Mouse (Mus musculus): Measurements from ENCODE around the gene Trank1.

DNA sequence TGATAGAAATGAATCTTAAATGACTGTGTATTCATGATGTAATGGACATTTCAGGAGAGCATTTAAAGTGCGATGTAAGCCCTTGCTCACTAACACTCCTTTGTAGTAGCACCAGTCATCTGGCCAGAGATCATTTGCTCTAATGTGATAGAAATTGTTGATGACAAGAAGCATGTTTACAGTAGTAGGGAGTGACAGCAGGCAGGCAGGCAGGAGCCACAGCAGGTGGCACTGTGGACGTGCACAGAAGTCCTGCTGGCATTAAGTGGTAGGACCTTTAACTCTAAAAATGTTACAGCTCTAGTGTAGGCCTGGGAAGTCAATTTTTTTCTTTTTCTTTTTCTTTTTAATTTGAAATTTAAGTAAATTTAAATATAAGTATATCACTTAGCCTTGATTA is 56.2 kb downstream of the Trank1 start:
- TF ChIP-seq POLR2A (IDR thresholded peaks at IDR 0.05; ENCODE audit: insufficient read depth, low read depth, low read length) = no peak
- TF ChIP-seq CTCF (IDR thresholded peaks at IDR 0.05) = no peak

Data from heart, adult 2 months (tissue).